Mouse (Mus musculus): Measurements from ENCODE around the gene Tmem38b.

DNA sequence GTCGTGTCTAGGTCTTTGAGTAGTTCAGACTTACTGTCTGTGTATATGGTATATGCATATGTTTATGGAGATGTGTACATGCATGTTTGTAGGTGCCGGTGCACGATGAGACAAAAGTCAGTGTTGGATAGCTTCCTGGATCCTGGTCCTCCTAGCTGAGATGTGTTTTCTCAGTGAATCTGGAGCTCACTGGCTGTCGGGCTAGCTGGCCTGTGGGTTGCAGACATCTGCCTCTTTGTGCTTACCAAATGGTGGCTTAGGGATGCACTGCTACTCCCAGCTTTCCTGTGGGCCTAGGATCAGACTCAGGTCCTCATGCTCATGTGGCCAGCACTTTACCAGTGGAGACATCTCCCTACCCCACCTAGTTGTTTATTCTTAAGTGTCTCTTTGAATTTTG is 4.2 kb downstream of the Tmem38b start:
- TF ChIP-seq CTCF (IDR thresholded peaks at IDR 0.05; ENCODE audit: low read depth), result no peak
- no peak for TF ChIP-seq EP300 (IDR thresholded peaks at IDR 0.05; ENCODE audit: low read depth)
